Mouse (Mus musculus): ENCODE data around the gene Snd1.

DNA sequence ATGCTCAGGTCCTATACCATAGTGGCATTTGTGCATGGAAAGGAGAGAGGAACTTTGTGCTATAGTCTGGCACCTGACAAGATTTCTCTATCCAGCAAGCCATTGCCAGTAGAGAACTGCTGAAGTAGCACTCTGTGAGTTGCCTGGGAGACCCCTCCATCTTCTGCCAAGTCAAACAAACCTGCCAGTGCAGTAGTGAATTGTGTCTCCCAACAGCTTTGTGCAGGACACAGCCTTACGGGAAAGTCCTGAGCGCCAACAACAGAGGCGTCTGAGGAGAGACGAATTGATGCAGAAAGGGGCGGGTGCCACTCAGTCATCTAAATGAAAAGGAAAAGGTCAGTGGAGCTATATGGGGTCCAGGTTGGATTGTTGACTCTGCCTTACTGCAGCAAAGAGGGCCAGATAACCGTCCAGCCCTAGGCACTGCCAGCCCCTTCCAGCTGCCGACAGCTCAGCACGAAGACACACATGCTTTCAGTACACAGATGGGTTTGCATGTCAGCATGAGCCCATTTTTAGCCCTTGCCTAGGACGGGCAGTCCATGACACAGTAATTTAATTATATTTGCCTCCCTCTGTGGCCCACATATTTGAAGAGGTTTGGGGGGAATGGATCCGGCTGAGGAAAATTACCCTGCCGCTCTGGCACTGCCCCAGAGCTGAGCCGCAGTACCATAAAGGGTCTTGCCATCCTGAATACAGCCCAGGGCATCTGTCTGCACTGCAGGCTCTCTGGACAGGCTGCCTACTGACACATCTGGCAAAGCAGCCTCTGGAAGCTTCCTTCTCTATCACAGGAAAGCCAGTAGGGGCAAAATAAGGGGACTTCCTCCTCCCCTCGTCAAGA lies 344.8 kb downstream of the Snd1 start:
- no peak for TF ChIP-seq HCFC1 (IDR thresholded peaks at IDR 0.05; ENCODE audit: borderline replicate concordance, insufficient read depth, low read length)
- no peak for TF ChIP-seq ZNF384 (IDR thresholded peaks at IDR 0.05; ENCODE audit: low read depth, low read length)
- no peak for TF ChIP-seq ZC3H11A (IDR thresholded peaks at IDR 0.05; ENCODE audit: borderline replicate concordance, low read depth, low read length)
